Mouse (Mus musculus) activated CD4-positive, CD25-positive, alpha-beta regulatory T cell, adult 4 months (primary cell): ENCODE results near the gene Schip1. TPM values are rescaled to one million over a fixed set of nuclear protein-coding genes. Genes with fewer than 3 reads are reported as not detected.

Experiments
- ATAC-seq: one replicate; pipeline ENCODE4 v1.8.0; 2017
- polyA plus RNA-seq, 2 experiments: library from polyadenylated mRNA; unstranded; fragments of 100-300 nt; shearing (Covaris generic); gene quantifications; one replicate each; pipeline ENCODE4 v1.2.1; 2017

Schip1 gene
- polyA plus RNA-seq, 2 experiments from 2014 or later: 0.22 TPM; not detected in 1

GRCm38 (mm10) chr3:68271881-68272280 is 207.3 kb downstream of the Schip1 start:
- ATAC-seq: no peak

DNA sequence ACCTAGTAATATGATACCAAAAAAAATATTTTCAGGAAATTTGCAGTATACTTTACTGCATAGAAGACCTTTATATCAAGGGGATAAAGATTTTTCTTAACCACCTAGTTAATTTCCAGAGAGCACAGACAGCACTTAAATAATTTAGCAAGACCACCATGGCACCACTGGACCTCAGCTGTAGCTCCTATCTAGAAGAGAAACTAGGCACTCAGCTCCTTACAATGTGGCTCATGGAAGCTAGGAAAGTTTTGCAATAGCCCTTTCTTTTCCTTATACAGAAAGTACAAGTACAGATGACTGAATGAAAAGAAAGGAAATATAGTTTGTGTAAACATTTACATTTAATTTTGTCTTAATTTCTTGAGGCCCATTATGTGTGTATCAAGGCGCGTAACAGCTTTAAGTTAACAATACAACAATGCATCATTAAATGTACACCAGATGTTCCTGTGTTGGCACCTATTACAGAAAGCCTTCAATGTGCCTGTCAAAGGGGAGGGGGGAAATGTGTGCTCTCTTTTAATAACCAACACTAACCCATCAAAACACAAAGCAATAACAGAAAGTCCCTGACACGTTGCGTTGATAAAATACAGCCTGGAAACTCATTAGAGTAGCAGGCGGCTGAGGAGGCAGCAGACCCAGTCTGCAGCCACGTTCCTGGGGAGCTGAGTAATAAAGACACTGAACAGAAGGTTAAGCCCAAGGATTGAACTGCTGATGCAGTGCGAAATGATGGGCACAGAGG is 218.4 kb downstream of the Schip1 start:
- ATAC-seq: no peak

DNA sequence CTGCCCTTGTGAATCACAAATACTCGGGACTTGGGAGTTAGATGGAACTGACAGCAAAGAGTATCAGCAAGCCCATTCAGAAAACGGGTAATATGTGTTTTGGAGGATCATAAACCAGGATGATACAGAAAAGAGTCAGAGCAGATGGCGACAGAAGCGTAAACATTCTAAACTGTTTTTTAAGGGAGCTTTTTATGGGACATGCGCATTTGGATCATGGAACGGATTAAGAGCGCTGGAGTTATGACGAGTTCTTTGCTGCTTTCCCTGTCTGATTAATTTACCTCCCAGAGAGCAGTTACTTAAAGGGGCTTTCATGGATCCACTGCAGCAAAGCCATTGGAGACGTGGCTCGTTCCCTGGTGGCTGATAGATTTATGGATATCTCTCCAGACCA is 219.0 kb downstream of the Schip1 start:
- no peak for ATAC-seq

GRCm38 (mm10) chr3:68284500-68284899 is 219.9 kb downstream of the Schip1 start:
- ATAC-seq: no peak

DNA sequence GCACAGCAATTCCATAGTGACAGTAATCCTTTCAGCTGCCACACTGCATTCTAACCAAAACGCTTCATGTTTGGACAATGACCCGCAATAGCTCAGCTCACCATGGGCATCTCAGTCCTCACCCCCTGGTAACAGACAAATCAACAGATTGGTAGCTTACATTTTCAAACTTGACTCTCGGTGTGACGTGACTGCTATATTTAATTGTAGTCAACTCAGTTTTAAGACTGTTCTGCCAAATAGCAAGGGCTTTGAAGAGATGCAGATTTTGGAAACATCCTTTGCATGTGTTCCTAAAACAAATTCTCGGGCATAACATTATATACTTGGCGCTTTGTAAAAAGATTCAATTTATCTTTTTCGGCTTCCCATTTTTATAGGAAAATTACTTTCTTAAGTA is 232.2 kb downstream of the Schip1 start:
- ATAC-seq: no peak

DNA sequence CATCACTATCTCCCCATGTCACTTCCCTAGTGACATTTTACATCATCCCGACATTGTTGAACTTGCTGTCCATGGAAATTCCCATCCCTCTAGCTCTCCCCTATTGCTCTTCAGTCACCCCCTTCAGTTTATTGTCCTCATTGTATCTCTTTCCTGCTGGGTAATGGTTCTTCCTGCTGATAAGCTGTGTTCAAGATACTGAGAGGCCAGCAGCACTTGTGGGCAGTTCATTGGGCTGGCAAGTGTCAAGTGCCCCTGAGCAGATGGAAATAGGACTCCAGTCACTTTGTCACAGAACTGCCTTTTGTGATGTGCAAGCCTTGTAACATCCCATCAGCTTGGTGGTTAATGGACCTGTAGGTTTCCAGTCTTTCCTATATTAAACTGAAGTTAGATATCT is 241.0 kb downstream of the Schip1 start:
- no peak for ATAC-seq

DNA sequence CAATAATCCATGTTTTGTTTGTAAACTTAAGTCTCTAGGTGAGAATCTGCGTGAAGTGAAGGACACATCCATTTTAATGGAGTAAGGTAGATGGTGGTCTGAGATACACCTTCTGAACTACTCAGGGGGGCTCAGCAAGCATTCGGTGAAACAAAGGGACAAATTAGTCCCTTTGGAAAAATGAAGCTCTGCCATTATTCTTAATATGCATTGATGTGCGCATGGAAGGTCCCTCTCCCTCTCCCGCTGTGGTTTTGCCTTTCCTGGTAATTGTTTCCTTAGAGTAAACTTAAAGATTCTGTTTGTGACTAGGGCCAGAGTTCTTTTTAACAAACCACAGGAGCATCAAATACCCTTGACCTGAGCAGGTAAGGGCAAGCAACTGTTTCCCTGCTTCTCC is 242.1 kb downstream of the Schip1 start:
- no peak for ATAC-seq

GRCm38 (mm10) chr3:68325575-68325974 is 261.0 kb downstream of the Schip1 start:
- ATAC-seq: no peak

DNA sequence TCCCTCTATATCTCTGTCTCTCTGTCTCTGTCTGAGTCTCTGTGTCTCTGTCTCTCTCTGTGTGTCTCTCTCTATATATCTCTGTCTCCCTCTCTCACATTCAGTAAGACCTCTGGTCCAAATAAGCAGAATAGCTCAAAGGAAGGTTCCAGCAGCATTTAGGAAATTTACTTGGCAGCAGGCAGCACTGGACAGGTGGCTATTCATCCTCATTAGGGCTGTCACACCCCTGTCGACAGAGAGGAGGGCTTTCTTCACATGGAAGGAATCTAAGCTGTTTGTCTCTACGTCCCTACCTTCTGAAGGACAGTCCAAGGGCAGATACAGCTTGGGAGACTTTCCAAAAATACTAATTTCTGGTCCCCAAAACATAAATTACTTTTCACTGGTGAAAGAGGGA is 267.9 kb downstream of the Schip1 start:
- ATAC-seq: no peak

DNA sequence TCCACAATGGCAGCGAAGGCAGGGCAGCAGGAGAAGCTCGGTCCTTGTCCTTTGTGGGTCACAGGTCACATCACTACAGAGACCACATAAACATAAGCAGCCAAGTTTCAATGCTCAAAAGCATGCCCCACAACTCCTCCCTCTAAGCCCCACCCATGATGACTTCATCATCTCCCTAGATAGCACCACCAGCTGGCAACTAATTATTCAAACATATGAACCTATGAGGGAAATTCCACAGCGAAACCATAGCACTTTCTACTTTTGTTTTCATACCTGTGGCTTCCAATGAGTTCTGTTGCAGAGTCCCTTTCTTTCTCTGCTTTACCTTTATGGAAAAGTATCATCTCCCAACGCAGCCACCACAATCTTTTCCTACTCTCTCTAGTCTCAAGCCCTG is 270.9 kb downstream of the Schip1 start:
- no peak for ATAC-seq

GRCm38 (mm10) chr3:68350624-68351023 is 286.0 kb downstream of the Schip1 start:
- ATAC-seq: no peak

GRCm38 (mm10) chr3:68351461-68351860 is 286.9 kb downstream of the Schip1 start:
- ATAC-seq: no peak

- no peak for ATAC-seq
Measured at GRCm38 (mm10) chr3:68352961-68353360, 288.4 kb downstream of the Schip1 start.

DNA sequence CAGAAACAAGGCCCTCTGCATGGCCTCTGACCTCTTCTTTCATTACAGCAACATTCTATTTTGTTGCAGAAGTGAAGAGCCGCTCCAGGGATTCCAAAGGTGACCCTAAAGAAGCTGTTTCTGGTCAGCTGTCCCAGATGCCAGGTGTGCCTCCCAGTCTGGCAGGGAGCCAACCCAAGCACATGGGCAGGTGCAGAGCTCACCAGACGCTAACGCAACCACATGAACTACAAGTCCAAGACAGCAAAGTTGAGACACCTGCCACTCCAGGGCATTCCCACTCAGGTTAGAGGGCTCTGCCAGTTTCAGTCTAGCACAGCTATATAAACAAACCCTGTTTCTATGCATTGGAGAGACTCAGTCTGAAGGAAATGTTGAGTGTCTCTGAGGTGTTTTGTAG is 288.9 kb downstream of the Schip1 start:
- ATAC-seq: no peak

DNA sequence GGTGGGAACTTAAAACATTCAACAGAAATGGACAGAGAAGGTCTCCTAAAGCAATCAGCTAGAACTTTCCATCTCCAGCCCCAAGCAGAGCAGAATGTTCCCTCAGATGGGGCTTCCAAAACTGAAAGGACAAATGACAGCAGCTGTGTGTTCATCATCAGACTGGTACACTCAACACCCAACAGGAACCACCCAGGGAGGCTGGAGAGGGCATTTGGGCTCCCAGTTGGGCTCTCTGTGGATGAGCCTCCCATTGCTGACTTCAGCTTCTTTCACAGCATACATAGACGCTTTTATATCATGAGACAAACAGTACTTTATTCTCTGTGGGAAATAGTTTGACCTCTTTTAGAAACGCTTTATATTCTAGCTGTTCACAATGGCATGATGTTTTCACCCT is 291.9 kb downstream of the Schip1 start:
- no peak for ATAC-seq

- no peak for ATAC-seq
Measured at GRCm38 (mm10) chr3:68368029-68368428, 303.4 kb downstream of the Schip1 start.

GRCm38 (mm10) chr3:68372925-68373324 is 308.3 kb downstream of the Schip1 start:
- no peak for ATAC-seq

DNA sequence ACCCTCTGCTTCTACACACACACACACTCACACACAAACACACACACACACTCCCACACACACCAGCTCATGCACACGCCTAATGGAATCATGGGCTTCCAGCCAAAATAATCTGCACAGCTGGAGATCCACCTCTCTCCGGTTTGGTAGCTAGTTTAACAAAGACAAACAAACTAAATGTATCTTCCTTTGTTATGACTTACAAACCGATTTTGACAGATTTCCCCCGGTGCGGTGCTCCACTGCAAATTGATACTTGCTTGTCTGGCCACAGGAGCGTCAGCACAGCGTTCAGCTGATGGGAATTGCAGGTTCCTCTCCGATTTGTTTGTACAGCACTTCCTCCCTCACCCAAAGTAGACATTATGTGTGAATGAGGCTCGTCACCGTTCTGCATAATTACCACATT is 310.5 kb downstream of the Schip1 start:
- no peak for ATAC-seq

- ATAC-seq: no peak
Measured at GRCm38 (mm10) chr3:68377452-68378198, 313.0 kb downstream of the Schip1 start.

DNA sequence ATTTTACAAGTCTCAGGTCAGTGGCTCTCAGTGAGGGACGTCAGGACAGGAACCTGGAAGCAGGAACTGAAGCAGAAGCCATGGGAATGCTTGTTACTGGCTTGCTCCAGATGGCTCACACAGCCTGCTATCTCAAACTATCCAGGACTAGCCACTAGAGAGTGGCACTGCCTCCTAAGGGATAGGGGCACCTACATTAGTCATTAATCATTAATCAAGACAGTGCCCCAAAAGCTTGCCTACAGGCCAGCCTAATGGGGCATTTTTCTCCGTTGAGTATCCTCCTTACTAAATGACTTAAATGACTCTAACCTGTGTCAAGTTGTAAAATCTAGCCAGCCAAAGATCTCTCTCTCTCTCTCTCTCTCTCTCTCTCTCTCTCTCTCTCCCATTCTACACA is 314.2 kb downstream of the Schip1 start:
- no peak for ATAC-seq

- no peak for ATAC-seq
Measured at GRCm38 (mm10) chr3:68379242-68379641, 314.6 kb downstream of the Schip1 start.

GRCm38 (mm10) chr3:68383672-68384071 is 319.1 kb downstream of the Schip1 start:
- no peak for ATAC-seq

DNA sequence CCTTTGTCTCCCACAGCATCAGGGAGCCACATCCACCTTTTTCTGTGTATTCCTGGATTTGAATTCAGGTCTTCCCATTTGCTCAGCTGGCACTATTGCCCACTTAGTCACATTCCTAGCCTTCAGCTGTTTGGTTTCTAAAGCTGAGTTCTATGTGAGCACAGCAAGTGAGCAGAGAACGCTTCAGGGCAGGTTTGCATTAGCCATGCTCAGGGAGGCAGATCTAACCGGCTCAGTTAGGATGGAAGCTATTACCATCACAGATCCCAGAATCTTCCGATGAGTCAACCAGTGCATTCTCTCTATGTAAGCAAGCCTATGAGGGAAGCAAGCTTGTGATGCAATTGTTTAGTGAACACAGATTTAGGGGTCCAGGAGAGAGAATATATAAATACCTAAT is 320.9 kb downstream of the Schip1 start:
- ATAC-seq: no peak

DNA sequence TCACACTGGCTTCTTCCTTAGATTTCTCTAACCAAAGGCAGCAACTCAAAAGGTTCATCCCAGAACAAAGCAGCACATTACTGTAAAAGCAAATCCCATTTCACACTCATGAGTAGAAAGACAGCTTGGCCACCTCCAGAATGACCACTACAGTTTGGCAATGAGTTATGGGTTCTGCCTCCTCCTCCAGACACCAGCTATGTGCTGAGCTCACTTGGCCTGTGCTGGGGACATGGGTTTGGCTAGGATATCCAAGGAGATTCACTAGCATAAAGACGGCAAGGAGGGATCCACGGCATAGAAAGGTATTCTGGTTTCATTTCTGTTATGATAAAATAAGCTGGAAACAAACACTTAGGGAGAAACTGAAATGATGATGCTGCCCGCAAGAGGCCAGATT is 323.4 kb downstream of the Schip1 start:
- no peak for ATAC-seq
